Mouse (Mus musculus): Measurements from ENCODE around the gene Csmd2.

DNA sequence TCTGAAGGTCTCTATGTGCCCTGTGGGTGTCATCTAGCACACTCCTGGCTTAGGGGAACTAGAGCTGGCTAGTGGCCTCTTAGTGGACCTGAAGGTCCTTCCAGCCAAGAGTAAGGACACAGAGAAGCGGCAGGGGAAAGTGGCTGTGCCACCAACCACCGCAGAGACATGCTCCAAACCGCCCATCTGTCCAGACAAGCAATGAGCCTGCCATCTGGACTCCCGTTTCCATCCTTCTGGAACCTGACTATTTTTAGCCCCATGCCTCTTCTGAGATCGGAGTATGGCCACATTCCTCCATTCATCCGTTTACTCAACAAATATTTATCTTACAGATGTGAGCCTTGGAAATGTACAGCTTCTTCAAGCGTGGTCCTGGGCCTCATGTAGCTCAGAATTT, 411.3 kb downstream of the Csmd2 start:
- TF ChIP-seq CTCF (IDR thresholded peaks at IDR 0.05; ENCODE audit: low read depth, low read length) (no peak), POLR2A (IDR thresholded peaks at IDR 0.05; ENCODE audit: borderline replicate concordance, low read depth, low read length) (no peak)

Data from bone marrow macrophage, adult 2 months (primary cell).